Mouse (Mus musculus) myocyte (in vitro differentiated cells): Measurements from ENCODE around the gene Urad. TPM values are rescaled to one million over a fixed set of nuclear protein-coding genes. Genes with fewer than 3 reads are reported as not detected.

Source experiments
- H3K27me3 ChIP-seq: one replicate; pipeline ENCODE4 v1.6.1; 2011; ENCODE audit not compliant: control insufficient read depth, insufficient read depth, insufficient read length
- H3K36me3 ChIP-seq: one replicate; pipeline ENCODE4 v1.6.1; 2011; ENCODE audit not compliant: control insufficient read depth, insufficient read depth
- H3K4me2 ChIP-seq: one replicate; pipeline ENCODE4 v1.6.1; 2011; ENCODE audit warnings: low read depth, control low read depth
- H3K4me3 ChIP-seq: one replicate; pipeline ENCODE4 v1.5.1; 2011; ENCODE audit warnings: mild to moderate bottlenecking, control low read depth, moderate library complexity
- H3K79me2 ChIP-seq: one replicate; pipeline ENCODE4 v1.6.1; 2011; ENCODE audit not compliant: control insufficient read depth, insufficient read depth
- H3ac ChIP-seq: one replicate; pipeline ENCODE4 v1.6.1; 2011; ENCODE audit not compliant: control insufficient read depth, insufficient read length
- CEBPB ChIP-seq: IDR thresholded peaks from 2 replicates; pipeline ENCODE4 v1.6.1; 2011; ENCODE audit warnings: mild to moderate bottlenecking, moderate library complexity; ENCODE audit not compliant: poor library complexity, insufficient read depth, severe bottlenecking
- E2F4 ChIP-seq: IDR thresholded peaks from one replicate; pipeline ENCODE4 v1.6.1; 2011; ENCODE audit warnings: mild to moderate bottlenecking, control low read depth, moderate library complexity; ENCODE audit not compliant: insufficient read depth
- MAX ChIP-seq: IDR thresholded peaks from one replicate; pipeline ENCODE4 v1.6.1; 2011; ENCODE audit warnings: low read depth, mild to moderate bottlenecking, control low read depth
- MYOD1 ChIP-seq, 3 experiments: IDR thresholded peaks; one replicate each; pipeline ENCODE4 v1.6.1; 2011; ENCODE audit warnings: control low read depth in 2 of 3, low read depth in 2 of 3, mild to moderate bottlenecking in 2 of 3, moderate library complexity in 1 of 3; ENCODE audit not compliant: insufficient read length in 2 of 3, control insufficient read depth in 1 of 3
- MYOG ChIP-seq, 3 experiments: IDR thresholded peaks; one replicate each; pipeline ENCODE4 v1.6.1; 2011; ENCODE audit warnings: control low read depth in 2 of 3, low read depth in 2 of 3, mild to moderate bottlenecking in 2 of 3; ENCODE audit not compliant: insufficient read length in 2 of 3, control insufficient read depth in 1 of 3, insufficient read depth in 1 of 3
- POLR2A ChIP-seq: IDR thresholded peaks from one replicate; pipeline ENCODE4 v1.6.1; 2011; ENCODE audit warnings: low read depth, mild to moderate bottlenecking, control low read depth, moderate library complexity; ENCODE audit not compliant: insufficient read length
- POLR2AphosphoS2 ChIP-seq: IDR thresholded peaks from one replicate; pipeline ENCODE4 v1.6.1; 2011; ENCODE audit warnings: low read depth, control low read depth; ENCODE audit not compliant: insufficient read length
- REST ChIP-seq: IDR thresholded peaks from one replicate; pipeline ENCODE4 v1.6.1; 2011; ENCODE audit warnings: mild to moderate bottlenecking, control low read depth, moderate library complexity; ENCODE audit not compliant: insufficient read depth, insufficient read length
- SRF ChIP-seq: IDR thresholded peaks from one replicate; pipeline ENCODE4 v1.6.1; 2011; ENCODE audit warnings: low read depth; ENCODE audit not compliant: control insufficient read depth, insufficient read length
- TCF12 ChIP-seq: IDR thresholded peaks from one replicate; pipeline ENCODE4 v1.6.1; 2011; ENCODE audit warnings: mild to moderate bottlenecking, control low read depth; ENCODE audit not compliant: poor library complexity, insufficient read depth, severe bottlenecking
- TCF3 ChIP-seq: IDR thresholded peaks from one replicate; pipeline ENCODE4 v1.6.1; 2011; ENCODE audit warnings: low read depth, control low read depth; ENCODE audit not compliant: insufficient read length
- USF1 ChIP-seq: IDR thresholded peaks from one replicate; pipeline ENCODE4 v1.6.1; 2011; ENCODE audit warnings: low read depth, mild to moderate bottlenecking, control low read depth, moderate library complexity
- polyA plus RNA-seq: library from polyadenylated mRNA; unstranded; fragments of >200 nt; fragmentation: generic; extraction: Trizol; gene quantifications from one replicate; pipeline ENCODE4 v1.2.1, GENCODE M21; 2012; ENCODE audit warnings: missing spikeins

Urad gene
- not detected for polyA plus RNA-seq

DNA sequence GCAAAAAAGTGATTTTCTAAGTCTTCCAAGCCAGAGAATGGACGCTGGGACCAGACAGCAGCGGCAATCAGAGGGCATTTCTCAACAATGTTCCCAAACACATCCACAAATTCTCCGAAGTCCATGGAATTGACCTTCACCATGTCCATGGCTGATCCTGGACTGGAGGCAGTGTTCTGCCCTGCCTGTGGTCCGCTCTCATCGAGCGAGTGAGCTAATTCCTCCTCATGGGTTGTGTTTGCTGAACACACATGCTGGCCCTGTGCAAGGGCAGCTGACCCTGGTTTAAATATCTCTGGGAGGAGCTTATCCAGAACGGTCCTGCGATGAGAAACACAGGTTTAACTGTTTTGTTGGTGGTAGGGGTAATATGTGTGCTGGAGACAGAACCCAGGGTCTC lies at the start of gene Urad:
Gene Urad, minus strand, starts transcription at position 258 of the 400 bp plus-strand sequence.
- Histone ChIP-seq H3ac (no peak within 1 kb of the TSS), H3K79me2 (no peaks in the 10 kb centered on the region), H3K36me3 (no peaks in the 10 kb centered on the region), H3K4me2 (no peak within 1 kb of the TSS), H3K27me3 (peaks cover 20% of the 10 kb centered on the region), H3K4me3 (no peak within 1 kb of the TSS)
- TF ChIP-seq E2F4: no peak
- TF ChIP-seq REST: no peak
- no peak for TF ChIP-seq POLR2AphosphoS2
- no peak for TF ChIP-seq POLR2A
- TF ChIP-seq SRF: no peak
- no peak for TF ChIP-seq TCF3
- no peak for TF ChIP-seq MAX
- no peak for TF ChIP-seq MYOD1 (IDR thresholded peaks at IDR 0.05; ENCODE audit: control insufficient read depth in 1 of 3, insufficient read length in 2 of 3, low read depth in 2 of 3)
- TF ChIP-seq USF1: no peak
- no peak for TF ChIP-seq TCF12
- TF ChIP-seq MYOG (IDR thresholded peaks at IDR 0.05; ENCODE audit: control insufficient read depth in 1 of 3, insufficient read depth in 1 of 3, insufficient read length in 2 of 3, low read depth in 2 of 3): no peak
- no peak for TF ChIP-seq CEBPB

GRCm38 (mm10) chr5:147370276-147370675 lies 48.0 kb upstream of the Urad start:
- Histone ChIP-seq H3ac (no peak overlapping the region), H3K79me2 (no peaks in the 10 kb centered on the region), H3K4me3 (no peak overlapping the region), H3K4me2 (no peak overlapping the region), H3K27me3 (peaks cover 24% of the 10 kb centered on the region), H3K36me3 (no peaks in the 10 kb centered on the region)
- TF ChIP-seq MYOD1 (IDR thresholded peaks at IDR 0.05; ENCODE audit: control insufficient read depth in 1 of 3, insufficient read length in 2 of 3, low read depth in 2 of 3) (no peak), MAX (no peak), POLR2A (no peak), TCF12 (no peak), POLR2AphosphoS2 (no peak), USF1 (no peak), MYOG (IDR thresholded peaks at IDR 0.05; ENCODE audit: control insufficient read depth in 1 of 3, insufficient read depth in 1 of 3, insufficient read length in 2 of 3, low read depth in 2 of 3) (no peak), SRF (no peak), E2F4 (no peak), TCF3 (no peak), CEBPB (no peak), REST (no peak)

- no peak overlapping the region for H3K4me2 ChIP-seq
- H3ac ChIP-seq: no peak overlapping the region
- H3K79me2 ChIP-seq: no peaks in the 10 kb centered on the region
- TF ChIP-seq MYOG (IDR thresholded peaks at IDR 0.05; ENCODE audit: control insufficient read depth in 1 of 3, insufficient read depth in 1 of 3, insufficient read length in 2 of 3, low read depth in 2 of 3) (no peak), SRF (no peak), MYOD1 (IDR thresholded peaks at IDR 0.05; ENCODE audit: control insufficient read depth in 1 of 3, insufficient read length in 2 of 3, low read depth in 2 of 3) (no peak), POLR2A (no peak), TCF12 (no peak), E2F4 (no peak), CEBPB (no peak), POLR2AphosphoS2 (no peak), TCF3 (no peak), USF1 (no peak), MAX (no peak), REST (no peak)
- H3K4me3 ChIP-seq: no peak overlapping the region
- H3K27me3 ChIP-seq: peaks cover 16% of the 10 kb centered on the region
- no peaks in the 10 kb centered on the region for H3K36me3 ChIP-seq
Observed at GRCm38 (mm10) chr5:147368221-147368620, 46.0 kb upstream of the Urad start.

DNA sequence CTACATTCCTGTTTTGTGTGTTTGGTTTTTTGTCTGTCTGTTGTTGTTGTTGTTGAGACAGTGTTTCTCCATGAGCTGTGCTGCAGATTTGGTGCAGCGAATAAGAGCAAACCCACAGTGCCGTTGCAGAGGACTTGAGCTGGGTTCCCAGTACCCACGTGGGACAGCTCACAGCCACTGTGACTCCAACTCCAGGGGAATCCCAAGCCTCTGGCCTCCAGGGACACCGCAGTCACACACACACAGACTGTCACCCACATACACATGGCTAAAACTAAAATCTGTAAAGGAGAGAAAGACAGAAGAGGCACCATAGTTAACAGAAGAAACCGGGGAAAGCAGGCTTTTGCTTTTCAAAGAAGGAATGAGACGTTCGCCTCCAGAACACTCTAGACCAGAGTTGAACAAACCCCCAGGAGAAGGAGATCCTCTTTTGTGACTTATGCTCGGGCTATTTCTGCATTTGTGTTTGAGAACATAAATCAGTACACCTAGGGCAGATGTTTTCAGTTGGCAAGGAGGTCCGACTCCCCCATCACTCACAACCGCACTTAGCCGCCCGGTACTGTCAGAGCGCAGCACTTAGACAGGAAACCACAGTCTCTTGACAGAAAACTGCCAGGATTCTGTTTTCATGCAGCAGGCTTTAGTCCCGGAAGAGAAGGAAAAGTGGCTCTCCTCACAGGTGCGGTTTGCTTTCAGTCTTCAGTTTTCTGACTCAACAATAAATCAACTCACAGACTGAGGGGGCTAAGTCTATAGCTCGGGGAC lies 43.9 kb upstream of the Urad start:
- Histone ChIP-seq H3K4me3 (no peak overlapping the region), H3K4me2 (no peak overlapping the region), H3K79me2 (no peaks in the 10 kb centered on the region), H3K27me3 (peaks cover 10% of the 10 kb centered on the region), H3ac (no peak overlapping the region), H3K36me3 (no peaks in the 10 kb centered on the region)
- TF ChIP-seq REST: no peak
- TF ChIP-seq USF1: no peak
- TF ChIP-seq MAX: no peak

DNA sequence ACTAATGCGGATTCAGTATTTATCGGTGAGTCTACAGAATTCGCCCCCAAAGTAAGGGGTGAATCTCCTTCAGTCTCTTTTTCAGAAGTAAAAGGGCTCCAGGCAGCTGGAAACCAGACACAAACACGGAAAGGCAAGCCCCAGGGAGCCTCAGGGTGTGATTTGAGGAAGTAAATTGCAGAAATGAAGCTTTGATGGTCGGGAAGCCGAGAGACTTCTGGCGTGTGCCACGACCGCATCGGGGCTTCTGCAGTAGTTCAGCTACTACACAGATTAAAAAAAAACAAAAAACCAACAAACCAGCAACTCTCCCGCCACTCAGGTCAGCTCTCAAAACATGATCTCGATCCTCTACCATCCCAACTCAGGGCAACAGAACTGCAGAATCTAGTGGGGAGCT lies 40.8 kb upstream of the Urad start:
- TF ChIP-seq REST (no peak), POLR2AphosphoS2 (no peak), MAX (no peak), MYOG (IDR thresholded peaks at IDR 0.05; ENCODE audit: control insufficient read depth in 1 of 3, insufficient read depth in 1 of 3, insufficient read length in 2 of 3, low read depth in 2 of 3) (no peak), TCF3 (no peak), USF1 (no peak), SRF (no peak), TCF12 (no peak), CEBPB (no peak), POLR2A (no peak), E2F4 (no peak), MYOD1 (IDR thresholded peaks at IDR 0.05; ENCODE audit: control insufficient read depth in 1 of 3, insufficient read length in 2 of 3, low read depth in 2 of 3) (no peak)
- Histone ChIP-seq H3K4me2 (no peak overlapping the region), H3K4me3 (no peak overlapping the region), H3K36me3 (no peaks in the 10 kb centered on the region), H3K79me2 (no peaks in the 10 kb centered on the region), H3K27me3 (no peaks in the 10 kb centered on the region), H3ac (no peak overlapping the region)
